Mouse (Mus musculus) bone marrow, adult 2 months (tissue): Measurements from ENCODE around the gene Tfcp2.

ENCODE experiments used
- CTCF ChIP-seq: fragments of 200-500 bp; IDR thresholded peaks from 2 replicates; pipeline ENCODE4 v1.5.1; 2011; ENCODE audit warnings: low read length, control low read depth; ENCODE audit not compliant: control insufficient read depth, insufficient read depth
- POLR2A ChIP-seq: fragments of 200-500 bp; IDR thresholded peaks from 2 replicates; pipeline ENCODE4 v1.6.1; 2011; ENCODE audit warnings: low read depth, mild to moderate bottlenecking, control low read depth, low read length, borderline replicate concordance; ENCODE audit not compliant: control insufficient read depth

- TF ChIP-seq CTCF: no peak
- no peak for TF ChIP-seq POLR2A
Observed at GRCm38 (mm10) chr15:100550280-100550679, 1.5 kb downstream of the Tfcp2 start.
